Mouse (Mus musculus): ENCODE data around the gene Far2. TPM values are rescaled to one million over a fixed set of nuclear protein-coding genes. Genes with fewer than 3 reads are reported as not detected.

Gene Far2
- polyA plus RNA-seq, 1 experiment: 0.37 TPM

DNA sequence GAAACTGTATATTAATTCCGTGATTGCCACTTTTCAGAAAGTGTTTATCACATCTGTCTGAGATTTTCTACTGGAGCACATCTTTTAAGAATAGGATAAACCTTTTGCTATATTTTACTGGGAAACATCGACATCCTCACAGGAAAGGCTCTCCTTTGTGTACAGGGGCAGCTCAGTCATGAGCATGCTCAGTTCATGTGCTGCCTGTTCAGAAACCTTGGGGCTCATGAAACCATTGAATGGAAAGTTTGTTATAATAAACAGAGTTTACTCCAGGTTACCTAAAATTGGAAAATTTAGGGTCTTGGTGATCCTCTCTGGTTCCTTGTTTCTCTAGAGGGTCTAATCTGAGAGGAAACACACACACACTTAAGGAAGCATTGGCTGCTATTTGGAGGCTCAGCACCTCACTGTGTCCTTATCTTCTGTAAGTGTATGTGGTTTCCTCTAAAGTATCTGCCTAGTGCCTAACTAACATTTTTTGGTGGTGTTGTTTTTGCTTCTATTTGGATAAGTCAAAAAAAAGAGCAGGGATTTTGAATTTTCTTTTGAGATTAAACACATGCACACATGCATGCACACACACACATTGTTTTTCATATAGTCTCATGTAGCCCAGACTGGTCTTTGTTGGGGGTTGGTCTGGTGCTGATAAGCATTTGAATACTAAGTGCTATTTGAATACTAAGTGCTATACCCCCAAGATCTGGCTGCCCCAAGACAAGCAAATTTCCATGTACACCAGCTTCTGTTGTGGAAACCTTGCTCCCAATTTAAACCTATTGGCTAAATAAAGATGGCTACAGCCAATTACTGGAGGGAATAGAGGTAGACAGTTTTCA lies 171.4 kb downstream of the Far2 start:
- Histone ChIP-seq H3K4me3 (ENCODE audit: low read depth, low read length) (no peak overlapping the region), H3K27me3 (ENCODE audit: control insufficient read depth, insufficient read depth, low read length, poor library complexity, severe bottlenecking) (no peaks in the 10 kb centered on the region), H3K9ac (ENCODE audit: low read depth, poor library complexity, severe bottlenecking) (no peak overlapping the region), H3K4me1 (ENCODE audit: control insufficient read depth, insufficient read depth, low read length) (no peaks in the 10 kb centered on the region), H3K9me3 (replicated peaks; ENCODE audit: control insufficient read depth, insufficient read depth, low read length, poor library complexity, severe bottlenecking) (no peaks in the 10 kb centered on the region), H3K27ac (ENCODE audit: insufficient read depth, low read length) (no peak overlapping the region), H3K36me3 (ENCODE audit: control insufficient read depth, insufficient read depth, low read length, poor library complexity, severe bottlenecking) (no peaks in the 10 kb centered on the region)
- TF ChIP-seq EP300 (IDR thresholded peaks at IDR 0.05; ENCODE audit: insufficient read depth, low read depth, low read length) (no peak), CTCF (IDR thresholded peaks at IDR 0.05; ENCODE audit: low read depth, low read length) (no peak), POLR2A (IDR thresholded peaks at IDR 0.05; ENCODE audit: insufficient read depth, low read length) (no peak)

DNA sequence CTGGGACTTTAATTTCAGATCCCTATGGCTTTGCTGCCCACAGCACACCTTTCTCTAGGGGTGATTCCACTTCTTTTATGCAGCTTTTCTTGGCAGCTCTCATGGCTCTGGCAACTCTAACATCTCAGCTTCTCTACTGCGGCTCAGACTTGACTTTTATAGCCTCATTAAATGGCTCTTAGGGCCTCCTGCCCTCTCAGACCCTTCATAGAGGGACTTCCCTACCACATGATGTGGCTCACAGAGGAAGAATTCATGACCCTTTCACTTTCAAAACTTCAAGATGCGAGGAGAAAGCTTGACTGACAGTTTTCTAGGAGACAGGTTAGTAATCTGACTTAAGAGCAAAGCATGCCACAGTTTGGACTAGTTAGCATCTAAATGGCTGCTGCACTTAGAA lies 175.6 kb downstream of the Far2 start:
- H3K9ac ChIP-seq (ENCODE audit: low read depth, poor library complexity, severe bottlenecking): no peak overlapping the region
- no peak overlapping the region for H3K27ac ChIP-seq (ENCODE audit: insufficient read depth, low read length)
- no peak for TF ChIP-seq POLR2A (IDR thresholded peaks at IDR 0.05; ENCODE audit: insufficient read depth, low read length)
- TF ChIP-seq EP300 (IDR thresholded peaks at IDR 0.05; ENCODE audit: insufficient read depth, low read depth, low read length): no peak
- no peak for TF ChIP-seq CTCF (IDR thresholded peaks at IDR 0.05; ENCODE audit: low read depth, low read length)
- H3K4me1 ChIP-seq (ENCODE audit: control insufficient read depth, insufficient read depth, low read length): no peaks in the 10 kb centered on the region
- no peaks in the 10 kb centered on the region for H3K36me3 ChIP-seq (ENCODE audit: control insufficient read depth, insufficient read depth, low read length, poor library complexity, severe bottlenecking)
- no peaks in the 10 kb centered on the region for H3K27me3 ChIP-seq (ENCODE audit: control insufficient read depth, insufficient read depth, low read length, poor library complexity, severe bottlenecking)
- no peaks in the 10 kb centered on the region for H3K9me3 ChIP-seq (replicated peaks; ENCODE audit: control insufficient read depth, insufficient read depth, low read length, poor library complexity, severe bottlenecking)
- no peak overlapping the region for H3K4me3 ChIP-seq (ENCODE audit: low read depth, low read length)

DNA sequence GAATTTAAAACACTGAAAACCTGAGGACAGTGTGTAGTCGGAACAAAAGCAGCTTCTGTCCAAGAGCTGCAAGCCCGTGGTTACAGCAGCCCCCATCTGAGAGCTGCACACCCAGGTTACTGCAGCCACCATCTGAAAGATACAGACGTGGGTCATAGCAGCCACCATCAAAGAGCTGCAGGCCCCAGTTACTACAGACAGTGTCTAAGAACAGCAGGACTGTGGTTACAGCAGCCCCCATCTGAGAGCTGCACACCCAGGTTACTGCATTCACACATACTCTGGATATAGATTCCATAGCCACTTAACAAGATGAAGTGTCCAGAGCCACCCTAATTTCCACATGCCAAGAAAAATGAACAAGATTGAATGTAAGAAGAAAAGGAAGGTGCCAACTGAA lies 180.5 kb downstream of the Far2 start:
- H3K4me3 ChIP-seq (ENCODE audit: low read depth, low read length): no peak overlapping the region
- no peaks in the 10 kb centered on the region for H3K4me1 ChIP-seq (ENCODE audit: control insufficient read depth, insufficient read depth, low read length)
- no peaks in the 10 kb centered on the region for H3K27me3 ChIP-seq (ENCODE audit: control insufficient read depth, insufficient read depth, low read length, poor library complexity, severe bottlenecking)
- no peaks in the 10 kb centered on the region for H3K9me3 ChIP-seq (replicated peaks; ENCODE audit: control insufficient read depth, insufficient read depth, low read length, poor library complexity, severe bottlenecking)
- no peaks in the 10 kb centered on the region for H3K36me3 ChIP-seq (ENCODE audit: control insufficient read depth, insufficient read depth, low read length, poor library complexity, severe bottlenecking)
- no peak overlapping the region for H3K9ac ChIP-seq (ENCODE audit: low read depth, poor library complexity, severe bottlenecking)
- no peak overlapping the region for H3K27ac ChIP-seq (ENCODE audit: insufficient read depth, low read length)
- TF ChIP-seq EP300 (IDR thresholded peaks at IDR 0.05; ENCODE audit: insufficient read depth, low read depth, low read length): no peak
- TF ChIP-seq POLR2A (IDR thresholded peaks at IDR 0.05; ENCODE audit: insufficient read depth, low read length): no peak
- no peak for TF ChIP-seq CTCF (IDR thresholded peaks at IDR 0.05; ENCODE audit: low read depth, low read length)

Other genes starting within 250 kb of the Far2 start
- 110 and 119 TPM in 2 replicates for gene Ergic2, start 165.1 kb downstream of the Far2 start, polyA plus RNA-seq (2011; ENCODE audit: insufficient read depth, insufficient read length, low read depth, missing spikeins)